In genomic region chr2:30010840-30011281, GRCm38 (mm10) we compare ENCODE assay signal across 10 mouse cellular contexts. TPM values are rescaled to one million over a fixed set of nuclear protein-coding genes. Genes with fewer than 3 reads are reported as not detected.
A peak's percentile ranks its signal among the peaks of the same experiment; 100 is the strongest.
DNase-seq lines count a peak whose midpoint lies in the region; ATAC-seq and TF ChIP-seq lines count a peak whose summit lies in the region.
"Had no signal": no experiment of that assay in that cellular context is flagged by ENCODE, and none has a peak within 500 bp of the region (broad histone marks: within the 10 kb centered on the region; RNA-seq: fewer than 3 reads in every experiment).

No protein-coding gene starts in this region.

- H3K27ac ChIP-seq in gastrocnemius, adult 2 months = 0 out of 2 replicates have a peak overlapping the region, but pooled peaks have one; percentile 12
- no peak overlapping the region for H3K27ac ChIP-seq in liver, embryonic 11.5 days (ENCODE audit: low read depth, low read length)
- no peak overlapping the region for H3K27ac ChIP-seq in forebrain, embryonic 10.5 days
- H3K27ac ChIP-seq in forebrain, embryonic 12.5 days = no peak overlapping the region
- H3K27ac ChIP-seq: hindbrain, embryonic 15.5 days had no signal

- 90% methylated on average over 8 of the region's 8 CpGs for WGBS in liver, embryonic 11.5 days
- WGBS in forebrain, embryonic 10.5 days = 94% methylated on average over 8 of the region's 8 CpGs
- 96% methylated on average over 8 of the region's 8 CpGs for WGBS in forebrain, embryonic 12.5 days

- H3K36me3 ChIP-seq in liver, embryonic 11.5 days (ENCODE audit: control insufficient read depth, insufficient read depth, low read length) = peaks cover 57% of the 10 kb centered on the region
- H3K36me3 ChIP-seq in forebrain, embryonic 10.5 days (replicated peaks) = peaks cover 100% of the 10 kb centered on the region
- peaks cover 99% of the 10 kb centered on the region for H3K36me3 ChIP-seq in forebrain, embryonic 12.5 days (replicated peaks)

- H3K4me2 ChIP-seq in liver, embryonic 11.5 days = no peak overlapping the region
- H3K4me2 ChIP-seq in forebrain, embryonic 12.5 days = no peak overlapping the region
- H3K4me2 ChIP-seq: hindbrain, embryonic 15.5 days had no signal

- no peak for TF ChIP-seq CTCF in gastrocnemius, adult 2 months (IDR thresholded peaks at IDR 0.05)

- peak; percentile 72 to 75 for DNase-seq in layer of hippocampus, postnatal 10 days (ENCODE audit: low spot score in 2 of 2)
- no peak for DNase-seq in layer of hippocampus, adult 18-20 months (ENCODE audit: low spot score in 2 of 2)
- peak; percentile 66 to 76 for DNase-seq in adrenal gland, postnatal 36 days
- peak; percentile 92 for DNase-seq in gastrocnemius, adult 2 months
- DNase-seq in lung, postnatal 36 days = peak; percentile 70
- no peak for DNase-seq in liver, embryonic 11.5 days (ENCODE audit: low spot score)
- no peak for DNase-seq in forebrain, embryonic 10.5 days (ENCODE audit: extremely low spot score, low spot score)

- no peaks in the 10 kb centered on the region for H3K9me3 ChIP-seq in liver, embryonic 11.5 days (ENCODE audit: control insufficient read depth, low read length)
- H3K9me3 ChIP-seq in forebrain, embryonic 10.5 days = no peaks in the 10 kb centered on the region
- H3K9me3 ChIP-seq in forebrain, embryonic 12.5 days = no peaks in the 10 kb centered on the region
- H3K9me3 ChIP-seq: G1E; hindbrain, embryonic 15.5 days had no signal

- H3K4me3 ChIP-seq in gastrocnemius, adult 2 months = no peak overlapping the region
- no peak overlapping the region for H3K4me3 ChIP-seq in liver, embryonic 11.5 days (ENCODE audit: low read depth, low read length)
- no peak overlapping the region for H3K4me3 ChIP-seq in forebrain, embryonic 10.5 days
- no peak overlapping the region for H3K4me3 ChIP-seq in forebrain, embryonic 12.5 days (replicated peaks)
- H3K4me3 ChIP-seq: hindbrain, embryonic 15.5 days had no signal

- no peak overlapping the region for H3K9ac ChIP-seq in liver, embryonic 11.5 days (ENCODE audit: low read depth, low read length)
- no peak overlapping the region for H3K9ac ChIP-seq in forebrain, embryonic 12.5 days
- H3K9ac ChIP-seq: hindbrain, embryonic 15.5 days had no signal

- H3K4me1 ChIP-seq in liver, embryonic 11.5 days (replicated peaks; ENCODE audit: control insufficient read depth, insufficient read depth, low read length) = no peaks in the 10 kb centered on the region
- H3K4me1 ChIP-seq in forebrain, embryonic 10.5 days = no peaks in the 10 kb centered on the region
- H3K4me1 ChIP-seq in forebrain, embryonic 12.5 days = no peaks in the 10 kb centered on the region

- no peak for ATAC-seq in liver, embryonic 11.5 days (replicated peaks; ENCODE audit: low FRiP score)
- ATAC-seq in forebrain, embryonic 12.5 days (ENCODE audit: low FRiP score) = no peak

- no peaks in the 10 kb centered on the region for H3K27me3 ChIP-seq in liver, embryonic 11.5 days (replicated peaks; ENCODE audit: control insufficient read depth, insufficient read depth, low read length)
- no peaks in the 10 kb centered on the region for H3K27me3 ChIP-seq in forebrain, embryonic 10.5 days (ENCODE audit: poor library complexity, severe bottlenecking)
- H3K27me3 ChIP-seq in forebrain, embryonic 12.5 days = no peaks in the 10 kb centered on the region
- H3K27me3 ChIP-seq: hindbrain, embryonic 15.5 days had no signal

- intact Hi-C loops in gastrocnemius, adult 2 months (cut with DNase I) = no loop called here

RNA-seq across cellular contexts. Expression of gene Wdr34, which starts 37.8 kb away (rescaled TPM):
- total RNA-seq in layer of hippocampus, postnatal 10 days (2021) = 10 to 100 TPM; 42.2 to 46.3 TPM
- total RNA-seq in layer of hippocampus, adult 18-20 months (2021) = 10 to 100 TPM; 38.3 to 39.4 TPM
- total RNA-seq in adrenal gland, postnatal 36 days (2021) = 10 to 100 TPM; 15.8 to 20.9 TPM
- total RNA-seq in gastrocnemius, adult 2 months (2021) = 1 to 10 TPM; 4.4 to 5.0 TPM
- polyA plus RNA-seq in liver, embryonic 11.5 days (2014; fragmentation: Nextera tagmentation; extraction: Ambion mirVana) = 22.1 and 25.1 TPM in 2 replicates
- polyA plus RNA-seq in forebrain, embryonic 10.5 days (2016; fragmentation: Nextera tagmentation; extraction: Ambion mirVana) = 33.1 and 33.4 TPM in 2 replicates
- 42.3 and 42.5 TPM in 2 replicates for polyA plus RNA-seq in forebrain, embryonic 12.5 days (2016; fragmentation: Nextera tagmentation; extraction: Ambion mirVana)

RNA-seq across cellular contexts. Expression of gene Sptan1, which starts 45.5 kb away (rescaled TPM):
- 1,000 to 10,000 TPM in 1 of 2 experiments, 100 to 1,000 TPM in 1; 939 to 1,018 TPM for total RNA-seq in layer of hippocampus, postnatal 10 days (2021)
- total RNA-seq in layer of hippocampus, adult 18-20 months (2021) = 100 to 1,000 TPM; 815 TPM
- total RNA-seq in adrenal gland, postnatal 36 days (2021) = 100 to 1,000 TPM; 197 to 273 TPM
- total RNA-seq in gastrocnemius, adult 2 months (2021) = 10 to 100 TPM; 41.8 to 62.1 TPM
- polyA plus RNA-seq in liver, embryonic 11.5 days (2014; fragmentation: Nextera tagmentation; extraction: Ambion mirVana) = 40.4 and 50.2 TPM in 2 replicates
- 85.9 and 90.3 TPM in 2 replicates for polyA plus RNA-seq in forebrain, embryonic 10.5 days (2016; fragmentation: Nextera tagmentation; extraction: Ambion mirVana)
- 160 and 173 TPM in 2 replicates for polyA plus RNA-seq in forebrain, embryonic 12.5 days (2016; fragmentation: Nextera tagmentation; extraction: Ambion mirVana)

RNA-seq across cellular contexts. Expression of gene Set, which starts 46.3 kb away (rescaled TPM):
- total RNA-seq in layer of hippocampus, postnatal 10 days (2021) = 100 to 1,000 TPM; 231 to 233 TPM
- 100 to 1,000 TPM; 192 to 199 TPM for total RNA-seq in layer of hippocampus, adult 18-20 months (2021)
- 100 to 1,000 TPM; 255 to 277 TPM for total RNA-seq in adrenal gland, postnatal 36 days (2021)
- total RNA-seq in gastrocnemius, adult 2 months (2021) = 100 to 1,000 TPM in 1 of 2 experiments, 10 to 100 TPM in 1; 93.8 to 110 TPM
- polyA plus RNA-seq in liver, embryonic 11.5 days (2014; fragmentation: Nextera tagmentation; extraction: Ambion mirVana) = 641 and 659 TPM in 2 replicates
- polyA plus RNA-seq in forebrain, embryonic 10.5 days (2016; fragmentation: Nextera tagmentation; extraction: Ambion mirVana) = 944 and 983 TPM in 2 replicates
- polyA plus RNA-seq in forebrain, embryonic 12.5 days (2016; fragmentation: Nextera tagmentation; extraction: Ambion mirVana) = 774 and 776 TPM in 2 replicates

Comparison
In these comparisons a context has a peak if more than half of its experiments do, and no peak if none do; other contexts are left out.
1. DNase-seq: peak in layer of hippocampus, postnatal 10 days (2 of 2), adrenal gland, postnatal 36 days (2 of 2), gastrocnemius, adult 2 months (single experiment) and lung, postnatal 36 days (single experiment); none in layer of hippocampus, adult 18-20 months (0 of 2), liver, embryonic 11.5 days (single experiment) and forebrain, embryonic 10.5 days (single experiment).